Mouse (Mus musculus) central nervous system, embryonic 14 days (tissue): Measurements from ENCODE around the gene Kif21b. TPM values are rescaled to one million over a fixed set of nuclear protein-coding genes. Genes with fewer than 3 reads are reported as not detected.

Experiments used
- polyA plus RNA-seq: library from polyadenylated mRNA; depleted of rRNA; stranded (reverse); fragments of >200 nt; gene quantifications from 2 replicates; pipeline ENCODE4 v1.2.3, GENCODE M21; 2012; rRNA removed

Gene Kif21b
- polyA plus RNA-seq = 120 and 146 TPM in 2 replicates

DNA sequence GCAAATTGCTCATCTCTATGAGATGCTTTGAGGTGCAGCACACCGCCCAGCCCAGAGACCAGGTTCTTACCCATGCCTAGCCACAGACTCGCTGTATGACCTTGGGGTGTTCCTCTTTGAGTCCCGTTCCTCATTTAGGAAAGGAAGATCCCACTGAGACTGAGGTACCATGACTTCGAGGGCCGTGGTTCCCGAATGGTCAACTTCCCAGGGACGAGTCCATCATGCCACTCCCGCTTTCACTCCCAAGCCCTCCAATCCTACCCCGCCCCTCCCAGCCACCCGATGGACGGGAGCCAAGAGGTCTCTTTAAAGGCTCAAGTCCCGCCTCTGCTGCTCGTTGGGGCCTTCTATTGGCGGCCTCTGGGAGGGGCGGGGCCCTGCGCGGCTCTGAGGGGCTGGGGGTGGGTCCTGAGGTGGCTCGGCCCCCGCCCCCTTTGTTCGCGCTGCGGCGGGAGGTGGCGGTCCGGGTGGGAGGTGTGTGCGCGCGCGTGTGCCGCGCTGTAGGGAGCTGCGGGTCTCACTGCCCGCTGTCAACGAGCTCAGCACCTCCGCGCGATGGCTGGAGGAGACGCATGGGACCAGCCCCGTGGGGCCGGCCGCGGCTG is at the start of gene Kif21b:
Kif21b (plus strand) TSS at position 439 of the 608 bp plus-strand sequence.

DNA sequence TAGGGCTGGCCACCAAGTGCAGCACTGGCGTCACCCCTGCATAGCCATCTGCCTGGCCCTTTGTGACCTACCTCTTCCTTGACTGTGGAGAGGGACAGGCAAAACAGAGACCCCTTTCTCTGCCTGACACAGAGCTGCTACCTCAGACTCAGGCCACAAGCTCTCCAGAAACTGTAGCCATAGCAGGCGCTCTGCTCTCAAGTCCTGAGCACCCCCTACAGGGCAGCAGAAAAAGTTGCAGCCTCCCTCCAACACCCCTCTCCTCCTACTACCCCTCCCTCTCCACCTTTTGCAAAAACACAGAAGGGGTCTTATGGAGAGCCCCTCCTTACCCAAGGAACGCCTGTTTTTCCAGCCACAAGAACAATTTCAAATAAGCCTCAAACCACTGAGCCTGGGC is 81.6 kb downstream of the Kif21b start, which contains the start of gene Mroh3:
Mroh3 (minus strand) TSS at position 26 of the 400 bp plus-strand sequence.

Other genes with a start within 250 kb of the Kif21b start
- 0.16 and 3.1 TPM in 2 replicates for gene Pkp1, start 212.2 kb upstream of the Kif21b start, polyA plus RNA-seq
- 0.04 and 0.11 TPM in 2 replicates for gene Igfn1, start 125.0 kb upstream of the Kif21b start, polyA plus RNA-seq
- gene Tmem9, start 123.2 kb upstream of the Kif21b start, polyA plus RNA-seq = 131 and 137 TPM in 2 replicates
- gene Ascl5, start 80.6 kb upstream of the Kif21b start, polyA plus RNA-seq = 0.15 and 0.37 TPM in 2 replicates
- 0.42 and 3.5 TPM in 2 replicates for gene Cacna1s, start 78.6 kb upstream of the Kif21b start, polyA plus RNA-seq
- gene Mroh3, start 81.4 kb downstream of the Kif21b start, polyA plus RNA-seq = 0.51 and 0.93 TPM in 2 replicates
- gene Inava, start 102.9 kb downstream of the Kif21b start, polyA plus RNA-seq = 9.0 and 9.3 TPM in 2 replicates
- 2.0 and 2.3 TPM in 2 replicates for gene Gpr25, start 129.5 kb downstream of the Kif21b start, polyA plus RNA-seq
- 43.1 and 49.6 TPM in 2 replicates for gene Camsap2, start 214.7 kb downstream of the Kif21b start, polyA plus RNA-seq